Mouse (Mus musculus) brain, embryonic 14.5 days (tissue): ENCODE data around the gene Bcar1.

Source experiments
- CTCF ChIP-seq: fragments of 200-500 bp; IDR thresholded peaks from 2 replicates; pipeline ENCODE4 v1.5.1; 2012; ENCODE audit warnings: inconsistent platforms, mild to moderate bottlenecking, moderate library complexity, borderline replicate concordance; ENCODE audit not compliant: insufficient read depth, insufficient read length; ENCODE audit errors: extremely low read depth
- POLR2A ChIP-seq: fragments of 200-500 bp; IDR thresholded peaks from 2 replicates; pipeline ENCODE4 v1.6.1; 2012; ENCODE audit warnings: mild to moderate bottlenecking, inconsistent platforms, borderline replicate concordance; ENCODE audit not compliant: poor library complexity, insufficient read depth, insufficient read length, severe bottlenecking; ENCODE audit errors: extremely low read depth

- TF ChIP-seq POLR2A, result no peak
- no peak for TF ChIP-seq CTCF
These were observed 43.3 kb upstream of the Bcar1 start for GRCm38 (mm10) chr8:111786701-111787588.
